30 mouse cellular contexts compared by ENCODE assay signal in the genomic region with DNA sequence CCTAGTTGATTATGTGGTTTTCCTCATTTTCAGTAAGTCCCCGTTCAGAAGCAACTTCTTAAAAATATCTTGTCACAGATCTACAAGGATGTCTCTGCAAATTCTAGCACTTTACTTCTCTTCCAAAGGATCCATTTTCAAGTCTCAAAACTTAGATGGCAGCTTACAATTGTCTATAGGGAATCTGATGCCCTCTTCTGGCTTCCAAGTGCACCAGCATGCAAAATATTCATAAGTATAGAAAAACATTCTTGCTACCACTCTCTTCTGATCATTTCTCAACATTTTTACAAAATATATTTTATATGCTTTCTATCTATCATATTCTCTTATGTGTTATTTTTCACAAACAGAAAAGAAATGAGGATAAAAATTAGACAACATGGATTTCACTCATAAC. TPM values are rescaled to one million over a fixed set of nuclear protein-coding genes. Genes with fewer than 3 reads are reported as not detected.
DNase-seq lines count a peak whose midpoint lies in the region; ATAC-seq and TF ChIP-seq lines count a peak whose summit lies in the region.
"Had no signal": no experiment of that assay in that cellular context is flagged by ENCODE, and none has a peak within 500 bp of the region (broad histone marks: within the 10 kb centered on the region; RNA-seq: fewer than 3 reads in every experiment).

No protein-coding gene starts in this region.

- peak; percentile 31 for DNase-seq in forebrain, embryonic 14.5 days (ENCODE audit: low spot score)
- DNase-seq in forebrain, embryonic 10.5 days (ENCODE audit: extremely low spot score, low spot score), result no peak
- peak; percentile 5 for DNase-seq in hindbrain, postnatal 0 days (ENCODE audit: low spot score)
- DNase-seq in midbrain, embryonic 14.5 days, result peak; percentile 30
- DNase-seq in liver, embryonic 11.5 days (ENCODE audit: low spot score), result no peak
- DNase-seq: adrenal gland, postnatal 14 days; cerebellum, adult 18-20 months; cerebellum, postnatal 10 days; heart, postnatal 4 days; kidney, adult 2 months; liver, postnatal 0 days; lung, postnatal 36 days; retina, postnatal 1 day; right cerebral cortex, postnatal 14 days; thymus, postnatal 14 days had no signal

- TF ChIP-seq CTCF in hindbrain, postnatal 0 days (IDR thresholded peaks at IDR 0.05; ENCODE audit: low read depth), result peak; percentile 25; the same call in 1 of the 2 replicates

- no peak overlapping the region for H3K27ac ChIP-seq in forebrain, embryonic 14.5 days (ENCODE audit: low read depth, low read length)
- no peak overlapping the region for H3K27ac ChIP-seq in forebrain, embryonic 10.5 days
- no peak overlapping the region for H3K27ac ChIP-seq in hindbrain, postnatal 0 days
- no peak overlapping the region for H3K27ac ChIP-seq in hindbrain, embryonic 16.5 days (ENCODE audit: low read depth, low read length)
- no peak overlapping the region for H3K27ac ChIP-seq in midbrain, embryonic 14.5 days (replicated peaks; ENCODE audit: low read depth, low read length)
- H3K27ac ChIP-seq in midbrain, embryonic 15.5 days, result no peak overlapping the region
- H3K27ac ChIP-seq in liver, embryonic 11.5 days (ENCODE audit: low read depth, low read length), result no peak overlapping the region
- H3K27ac ChIP-seq: embryonic facial prominence, embryonic 10.5 days; embryonic facial prominence, embryonic 15.5 days; forebrain, embryonic 15.5 days; heart, embryonic 10.5 days; heart, embryonic 15.5 days; hindbrain, embryonic 13.5 days; limb, embryonic 13.5 days; liver, embryonic 12.5 days; midbrain, embryonic 12.5 days; neural tube, embryonic 15.5 days had no signal

- WGBS in forebrain, embryonic 14.5 days, result 80% methylated on average over 1 of the region's 1 CpGs
- 88% methylated on average over 1 of the region's 1 CpGs for WGBS in forebrain, embryonic 10.5 days
- 88% methylated on average over 1 of the region's 1 CpGs for WGBS in hindbrain, postnatal 0 days
- WGBS in hindbrain, embryonic 16.5 days, result 83% methylated on average over 1 of the region's 1 CpGs
- 87% methylated on average over 1 of the region's 1 CpGs for WGBS in midbrain, embryonic 14.5 days
- WGBS in midbrain, embryonic 15.5 days, result 91% methylated on average over 1 of the region's 1 CpGs
- 60% methylated on average over 1 of the region's 1 CpGs for WGBS in liver, embryonic 11.5 days

- no peaks in the 10 kb centered on the region for H3K4me1 ChIP-seq in forebrain, embryonic 14.5 days (ENCODE audit: control insufficient read depth, insufficient read depth, low read length)
- no peaks in the 10 kb centered on the region for H3K4me1 ChIP-seq in forebrain, embryonic 10.5 days
- H3K4me1 ChIP-seq in hindbrain, postnatal 0 days (ENCODE audit: insufficient read depth, low read length), result no peaks in the 10 kb centered on the region
- no peaks in the 10 kb centered on the region for H3K4me1 ChIP-seq in hindbrain, embryonic 16.5 days (ENCODE audit: control insufficient read depth, insufficient read depth, low read depth, low read length)
- no peaks in the 10 kb centered on the region for H3K4me1 ChIP-seq in midbrain, embryonic 14.5 days (ENCODE audit: control insufficient read depth, insufficient read depth, low read length)
- H3K4me1 ChIP-seq in midbrain, embryonic 15.5 days, result no peaks in the 10 kb centered on the region
- H3K4me1 ChIP-seq in liver, embryonic 11.5 days (replicated peaks; ENCODE audit: control insufficient read depth, insufficient read depth, low read length), result no peaks in the 10 kb centered on the region
- H3K4me1 ChIP-seq: embryonic facial prominence, embryonic 10.5 days; embryonic facial prominence, embryonic 15.5 days; forebrain, embryonic 15.5 days; heart, embryonic 10.5 days; heart, embryonic 15.5 days; hindbrain, embryonic 13.5 days; limb, embryonic 13.5 days; liver, embryonic 12.5 days; midbrain, embryonic 12.5 days; neural tube, embryonic 15.5 days had no signal

- H3K36me3 ChIP-seq in forebrain, embryonic 14.5 days (ENCODE audit: control insufficient read depth, insufficient read depth, low read length), result no peaks in the 10 kb centered on the region
- H3K36me3 ChIP-seq in forebrain, embryonic 10.5 days (replicated peaks), result no peaks in the 10 kb centered on the region
- no peaks in the 10 kb centered on the region for H3K36me3 ChIP-seq in hindbrain, postnatal 0 days (ENCODE audit: insufficient read depth, low read length)
- no peaks in the 10 kb centered on the region for H3K36me3 ChIP-seq in hindbrain, embryonic 16.5 days (ENCODE audit: control insufficient read depth, insufficient read depth, low read length)
- H3K36me3 ChIP-seq in midbrain, embryonic 14.5 days (ENCODE audit: control insufficient read depth, insufficient read depth, low read length), result no peaks in the 10 kb centered on the region
- H3K36me3 ChIP-seq in midbrain, embryonic 15.5 days (replicated peaks), result no peaks in the 10 kb centered on the region
- H3K36me3 ChIP-seq in liver, embryonic 11.5 days (ENCODE audit: control insufficient read depth, insufficient read depth, low read length), result no peaks in the 10 kb centered on the region
- H3K36me3 ChIP-seq: embryonic facial prominence, embryonic 15.5 days; forebrain, embryonic 15.5 days; G1E; heart, embryonic 15.5 days; hindbrain, embryonic 13.5 days; limb, embryonic 13.5 days; liver, embryonic 12.5 days; midbrain, embryonic 12.5 days; neural tube, embryonic 15.5 days had no signal

- no peak for ATAC-seq in forebrain, embryonic 14.5 days
- no peak for ATAC-seq in hindbrain, postnatal 0 days
- ATAC-seq in hindbrain, embryonic 16.5 days, result no peak
- ATAC-seq in midbrain, embryonic 14.5 days (ENCODE audit: low FRiP score, low TSS enrichment), result no peak
- no peak for ATAC-seq in midbrain, embryonic 15.5 days (replicated peaks)
- no peak for ATAC-seq in liver, embryonic 11.5 days (replicated peaks; ENCODE audit: low FRiP score)
- ATAC-seq: forebrain, embryonic 15.5 days; inflammation-experienced regulatory T-cells, adult 6 months; liver, embryonic 12.5 days; liver, postnatal 0 days had no signal

- H3K27me3 ChIP-seq in forebrain, embryonic 14.5 days (replicated peaks; ENCODE audit: control insufficient read depth, insufficient read depth, low read length), result no peaks in the 10 kb centered on the region
- H3K27me3 ChIP-seq in forebrain, embryonic 10.5 days (ENCODE audit: poor library complexity, severe bottlenecking), result no peaks in the 10 kb centered on the region
- no peaks in the 10 kb centered on the region for H3K27me3 ChIP-seq in hindbrain, postnatal 0 days (ENCODE audit: insufficient read depth, low read length)
- H3K27me3 ChIP-seq in hindbrain, embryonic 16.5 days (replicated peaks; ENCODE audit: control insufficient read depth, insufficient read depth, low read length), result no peaks in the 10 kb centered on the region
- H3K27me3 ChIP-seq in midbrain, embryonic 14.5 days (ENCODE audit: control insufficient read depth, insufficient read depth, low read length), result no peaks in the 10 kb centered on the region
- no peaks in the 10 kb centered on the region for H3K27me3 ChIP-seq in midbrain, embryonic 15.5 days (replicated peaks)
- H3K27me3 ChIP-seq in liver, embryonic 11.5 days (replicated peaks; ENCODE audit: control insufficient read depth, insufficient read depth, low read length), result no peaks in the 10 kb centered on the region
- H3K27me3 ChIP-seq: embryonic facial prominence, embryonic 15.5 days; forebrain, embryonic 15.5 days; heart, embryonic 15.5 days; hindbrain, embryonic 13.5 days; limb, embryonic 13.5 days; liver, embryonic 12.5 days; midbrain, embryonic 12.5 days; neural tube, embryonic 15.5 days had no signal

- no peak overlapping the region for H3K4me3 ChIP-seq in forebrain, embryonic 14.5 days (ENCODE audit: low read depth, low read length)
- no peak overlapping the region for H3K4me3 ChIP-seq in forebrain, embryonic 10.5 days
- H3K4me3 ChIP-seq in hindbrain, postnatal 0 days (ENCODE audit: low read length), result no peak overlapping the region
- H3K4me3 ChIP-seq in hindbrain, embryonic 16.5 days (ENCODE audit: low read length), result no peak overlapping the region
- no peak overlapping the region for H3K4me3 ChIP-seq in midbrain, embryonic 14.5 days (replicated peaks; ENCODE audit: low read depth, low read length)
- no peak overlapping the region for H3K4me3 ChIP-seq in midbrain, embryonic 15.5 days
- no peak overlapping the region for H3K4me3 ChIP-seq in liver, embryonic 11.5 days (ENCODE audit: low read depth, low read length)
- H3K4me3 ChIP-seq: embryonic facial prominence, embryonic 10.5 days; embryonic facial prominence, embryonic 15.5 days; forebrain, embryonic 15.5 days; heart, embryonic 10.5 days; heart, embryonic 15.5 days; hindbrain, embryonic 13.5 days; limb, embryonic 13.5 days; liver, embryonic 12.5 days; midbrain, embryonic 12.5 days; neural tube, embryonic 15.5 days had no signal

- H3K9me3 ChIP-seq in forebrain, embryonic 14.5 days (replicated peaks; ENCODE audit: control insufficient read depth, low read length), result no peaks in the 10 kb centered on the region
- no peaks in the 10 kb centered on the region for H3K9me3 ChIP-seq in forebrain, embryonic 10.5 days
- H3K9me3 ChIP-seq in hindbrain, postnatal 0 days (ENCODE audit: low read length), result no peaks in the 10 kb centered on the region
- H3K9me3 ChIP-seq in hindbrain, embryonic 16.5 days (ENCODE audit: control insufficient read depth, low read length), result no peaks in the 10 kb centered on the region
- H3K9me3 ChIP-seq in midbrain, embryonic 14.5 days (ENCODE audit: control insufficient read depth, low read length), result no peaks in the 10 kb centered on the region
- H3K9me3 ChIP-seq in midbrain, embryonic 15.5 days, result no peaks in the 10 kb centered on the region
- H3K9me3 ChIP-seq in liver, embryonic 11.5 days (ENCODE audit: control insufficient read depth, low read length), result no peaks in the 10 kb centered on the region
- H3K9me3 ChIP-seq: embryonic facial prominence, embryonic 10.5 days; embryonic facial prominence, embryonic 15.5 days; forebrain, embryonic 15.5 days; G1E; heart, embryonic 10.5 days; heart, embryonic 15.5 days; hindbrain, embryonic 13.5 days; limb, embryonic 13.5 days; liver, embryonic 12.5 days; midbrain, embryonic 12.5 days; neural tube, embryonic 15.5 days had no signal

- no peak overlapping the region for H3K4me2 ChIP-seq in forebrain, embryonic 14.5 days (ENCODE audit: low read length)
- H3K4me2 ChIP-seq in hindbrain, postnatal 0 days (ENCODE audit: low read depth, low read length), result no peak overlapping the region
- no peak overlapping the region for H3K4me2 ChIP-seq in hindbrain, embryonic 16.5 days (ENCODE audit: low read length)
- H3K4me2 ChIP-seq in midbrain, embryonic 14.5 days (ENCODE audit: low read length), result no peak overlapping the region
- no peak overlapping the region for H3K4me2 ChIP-seq in midbrain, embryonic 15.5 days
- H3K4me2 ChIP-seq in liver, embryonic 11.5 days, result no peak overlapping the region
- H3K4me2 ChIP-seq: embryonic facial prominence, embryonic 15.5 days; forebrain, embryonic 15.5 days; heart, embryonic 15.5 days; hindbrain, embryonic 13.5 days; limb, embryonic 13.5 days; liver, embryonic 12.5 days; midbrain, embryonic 12.5 days; neural tube, embryonic 15.5 days had no signal

- H3K9ac ChIP-seq in forebrain, embryonic 14.5 days (ENCODE audit: low read length), result no peak overlapping the region
- no peak overlapping the region for H3K9ac ChIP-seq in hindbrain, postnatal 0 days (replicated peaks; ENCODE audit: low read length)
- no peak overlapping the region for H3K9ac ChIP-seq in hindbrain, embryonic 16.5 days (ENCODE audit: low read depth, low read length)
- no peak overlapping the region for H3K9ac ChIP-seq in midbrain, embryonic 14.5 days (replicated peaks; ENCODE audit: low read length)
- no peak overlapping the region for H3K9ac ChIP-seq in midbrain, embryonic 15.5 days
- no peak overlapping the region for H3K9ac ChIP-seq in liver, embryonic 11.5 days (ENCODE audit: low read depth, low read length)
- H3K9ac ChIP-seq: embryonic facial prominence, embryonic 15.5 days; forebrain, embryonic 15.5 days; heart, embryonic 15.5 days; hindbrain, embryonic 13.5 days; limb, embryonic 13.5 days; liver, embryonic 12.5 days; liver, postnatal 0 days; midbrain, embryonic 12.5 days; neural tube, embryonic 15.5 days had no signal

RNA-seq across cellular contexts. Expression of a gene that starts 14.8 kb away (rescaled TPM):
- 118 and 129 TPM in 2 replicates for polyA plus RNA-seq in forebrain, embryonic 14.5 days (2014; fragmentation: Nextera tagmentation; extraction: Ambion mirVana)
- 55.1 and 57.6 TPM in 2 replicates for polyA plus RNA-seq in forebrain, embryonic 10.5 days (2016; fragmentation: Nextera tagmentation; extraction: Ambion mirVana)
- total RNA-seq in hindbrain, postnatal 0 days (2014; rRNA removed), result 149 and 150 TPM in 2 replicates
- 108 and 119 TPM in 2 replicates for polyA plus RNA-seq in hindbrain, postnatal 0 days (2015; fragmentation: Nextera tagmentation; extraction: Ambion mirVana)
- 142 and 147 TPM in 2 replicates for polyA plus RNA-seq in hindbrain, embryonic 16.5 days (2015; fragmentation: Nextera tagmentation; extraction: Ambion mirVana)
- polyA plus RNA-seq in midbrain, embryonic 14.5 days (2014; fragmentation: Nextera tagmentation; extraction: Ambion mirVana), result 170 and 211 TPM in 2 replicates
- polyA plus RNA-seq in midbrain, embryonic 15.5 days (2015; fragmentation: Nextera tagmentation; extraction: Ambion mirVana), result 169 and 179 TPM in 2 replicates
- polyA plus RNA-seq in liver, embryonic 11.5 days (2014; fragmentation: Nextera tagmentation; extraction: Ambion mirVana), result 17.2 and 20.8 TPM in 2 replicates
- total RNA-seq: G1E; megakaryocyte, adult 5-6 weeks had no signal
- polyA plus RNA-seq: G1E; inflammation-experienced regulatory T-cells, adult 6 months had no signal

Comparison
In these comparisons a context has a peak if more than half of its experiments do, and no peak if none do; other contexts are left out.
1. DNase-seq: peak in forebrain, embryonic 14.5 days (single experiment), hindbrain, postnatal 0 days (single experiment) and midbrain, embryonic 14.5 days (single experiment); none in forebrain, embryonic 10.5 days (single experiment) and liver, embryonic 11.5 days (single experiment).